Mouse (Mus musculus): ENCODE measurements around the gene Plekha8. TPM values are rescaled to one million over a fixed set of nuclear protein-coding genes. Genes with fewer than 3 reads are reported as not detected.

The Plekha8 gene
- total RNA-seq, 1 experiment: 19.1 TPM

DNA sequence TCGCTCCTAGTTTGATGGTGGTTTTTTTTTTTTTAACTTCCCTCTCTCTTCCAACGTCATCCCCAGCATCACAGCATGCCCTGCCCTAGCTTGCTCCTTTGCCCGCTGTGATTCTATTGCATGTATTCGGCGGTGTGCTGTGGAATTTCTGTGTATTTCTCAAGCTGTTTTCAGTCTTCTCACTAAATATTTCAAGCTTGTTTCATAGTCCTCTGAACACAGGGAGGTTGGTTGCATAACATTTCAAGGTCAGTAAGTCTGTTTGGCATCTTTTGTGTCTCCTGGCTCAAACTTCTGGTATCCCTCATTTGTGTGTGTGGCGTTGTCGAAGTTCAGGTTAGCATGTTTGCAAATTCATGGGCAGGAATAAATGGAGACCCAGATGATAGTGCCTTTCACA is 94.8 kb downstream of the Plekha8 start:
- H3K27ac ChIP-seq (ENCODE audit: insufficient read depth, low read depth, low read length, poor library complexity, severe bottlenecking): no peak overlapping the region
- H3K4me1 ChIP-seq (ENCODE audit: control insufficient read depth in 2 of 2, insufficient read depth in 2 of 2, low read length in 2 of 2, poor library complexity in 1 of 2): peaks cover 0 to 6% of the 10 kb centered on the region in 2 experiments; a peak in 1 of 4 replicates
- TF ChIP-seq HCFC1 (IDR thresholded peaks at IDR 0.05; ENCODE audit: borderline replicate concordance, insufficient read depth, low read length) (no peak), ZC3H11A (IDR thresholded peaks at IDR 0.05; ENCODE audit: borderline replicate concordance, low read depth, low read length) (no peak), ZNF384 (IDR thresholded peaks at IDR 0.05; ENCODE audit: low read depth, low read length) (no peak), MAFK (IDR thresholded peaks at IDR 0.05; ENCODE audit: insufficient read depth, low read depth, low read length) (no peak), CHD2 (IDR thresholded peaks at IDR 0.05; ENCODE audit: low read depth, low read length) (no peak)
- H3K36me3 ChIP-seq (ENCODE audit: control insufficient read depth, insufficient read depth, low read length, poor library complexity, severe bottlenecking): no peaks in the 10 kb centered on the region; the same call in 1 of the 2 replicates
- no peak overlapping the region for H3K4me3 ChIP-seq (ENCODE audit: insufficient read depth in 1 of 2, low read depth in 1 of 2, low read length in 2 of 2, poor library complexity in 1 of 2, severe bottlenecking in 1 of 2)
- no peak overlapping the region for H3K9ac ChIP-seq (ENCODE audit: insufficient read depth, low read depth, low read length, poor library complexity, severe bottlenecking)
- in situ Hi-C loops (cut with MboI; ENCODE audit: low sequenced_read_pairs in 2 of 2, unreplicated experiment in 2 of 2): no loop called here
- no peaks in the 10 kb centered on the region for H3K9me3 ChIP-seq (ENCODE audit: control insufficient read depth, insufficient read depth, low read depth, low read length)
- no peak for DNase-seq (ENCODE audit: low read depth, low spot score)

DNA sequence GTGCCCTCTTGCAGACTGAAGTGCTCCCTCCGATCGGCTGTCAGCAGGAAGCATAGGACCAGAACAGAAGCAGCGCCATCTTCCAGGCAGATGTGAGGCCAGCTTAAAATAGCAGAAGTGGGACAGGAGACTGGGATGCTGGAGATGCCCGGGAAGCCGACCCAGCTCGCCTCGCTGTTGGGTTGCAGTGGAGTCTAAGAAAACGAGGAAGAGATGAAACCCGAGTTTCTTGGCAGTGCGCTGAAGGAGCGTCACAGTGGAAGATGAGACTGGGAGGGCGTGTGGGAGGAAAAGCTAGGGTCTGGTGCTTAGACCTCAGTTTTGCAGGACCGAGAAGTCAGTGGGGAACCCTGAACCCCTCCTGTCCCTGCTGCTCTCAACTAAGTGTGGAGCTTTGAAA is 95.9 kb downstream of the Plekha8 start:
- in situ Hi-C loops (cut with MboI; ENCODE audit: low sequenced_read_pairs in 2 of 2, unreplicated experiment in 2 of 2): no loop called here
- Histone ChIP-seq H3K27ac (ENCODE audit: insufficient read depth, low read depth, low read length, poor library complexity, severe bottlenecking) (no peak overlapping the region), H3K4me3 (ENCODE audit: insufficient read depth in 1 of 2, low read depth in 1 of 2, low read length in 2 of 2, poor library complexity in 1 of 2, severe bottlenecking in 1 of 2) (no peak overlapping the region), H3K36me3 (ENCODE audit: control insufficient read depth, insufficient read depth, low read length, poor library complexity, severe bottlenecking) (no peaks in the 10 kb centered on the region; the same call in 1 of the 2 replicates), H3K9ac (ENCODE audit: insufficient read depth, low read depth, low read length, poor library complexity, severe bottlenecking) (no peak overlapping the region), H3K9me3 (ENCODE audit: control insufficient read depth, insufficient read depth, low read depth, low read length) (no peaks in the 10 kb centered on the region), H3K4me1 (ENCODE audit: control insufficient read depth in 2 of 2, insufficient read depth in 2 of 2, low read length in 2 of 2, poor library complexity in 1 of 2) (peaks cover 0 to 6% of the 10 kb centered on the region in 2 experiments; a peak in 1 of 4 replicates)
- TF ChIP-seq HCFC1 (IDR thresholded peaks at IDR 0.05; ENCODE audit: borderline replicate concordance, insufficient read depth, low read length) (no peak), ZNF384 (IDR thresholded peaks at IDR 0.05; ENCODE audit: low read depth, low read length) (no peak), MAFK (IDR thresholded peaks at IDR 0.05; ENCODE audit: insufficient read depth, low read depth, low read length) (no peak), CHD2 (IDR thresholded peaks at IDR 0.05; ENCODE audit: low read depth, low read length) (no peak)
- DNase-seq (ENCODE audit: low read depth, low spot score): no peak

DNA sequence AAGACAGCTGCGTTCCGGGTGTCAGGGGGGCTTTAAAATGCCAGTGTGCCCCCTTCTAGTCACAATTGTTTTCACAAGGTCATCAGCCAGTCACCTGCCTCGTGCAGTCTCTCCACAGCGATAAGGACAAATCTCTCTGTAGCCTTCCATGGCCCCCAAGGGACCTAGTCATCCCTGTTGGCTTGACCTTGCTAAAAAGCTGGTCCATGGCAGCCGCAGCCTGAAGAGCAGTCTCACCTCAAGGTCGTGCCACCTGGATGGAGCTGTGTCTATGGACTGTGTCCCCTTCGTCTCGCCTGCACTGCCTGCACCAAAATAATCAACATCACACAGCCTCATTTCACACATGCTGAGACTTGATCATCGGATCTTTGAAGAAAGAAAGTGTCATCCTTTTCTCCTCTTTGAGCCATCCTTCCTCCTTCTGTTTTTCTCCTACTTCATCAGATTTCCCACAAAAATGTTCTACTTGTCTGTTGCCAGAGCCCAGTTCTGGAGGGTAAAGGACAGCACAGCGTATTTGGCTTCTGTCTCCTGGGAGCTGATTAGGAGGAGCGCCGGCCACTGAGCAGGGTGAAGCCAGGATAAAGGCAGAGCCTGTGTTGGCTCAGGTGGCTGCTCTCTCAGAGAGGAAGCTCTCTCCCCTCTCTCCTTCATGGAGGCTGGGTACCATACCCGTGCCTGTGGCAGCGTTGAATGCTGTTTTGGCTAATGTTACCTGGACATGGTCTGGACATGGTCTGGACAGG is 96.6 kb downstream of the Plekha8 start:
- Histone ChIP-seq H3K27ac (ENCODE audit: insufficient read depth, low read depth, low read length, poor library complexity, severe bottlenecking) (no peak overlapping the region), H3K4me3 (ENCODE audit: insufficient read depth in 1 of 2, low read depth in 1 of 2, low read length in 2 of 2, poor library complexity in 1 of 2, severe bottlenecking in 1 of 2) (no peak overlapping the region), H3K36me3 (ENCODE audit: control insufficient read depth, insufficient read depth, low read length, poor library complexity, severe bottlenecking) (no peaks in the 10 kb centered on the region; the same call in 1 of the 2 replicates), H3K4me1 (ENCODE audit: control insufficient read depth in 2 of 2, insufficient read depth in 2 of 2, low read length in 2 of 2, poor library complexity in 1 of 2) (peaks cover 0 to 6% of the 10 kb centered on the region in 2 experiments; a peak in 1 of 4 replicates), H3K9ac (ENCODE audit: insufficient read depth, low read depth, low read length, poor library complexity, severe bottlenecking) (no peak overlapping the region), H3K9me3 (ENCODE audit: control insufficient read depth, insufficient read depth, low read depth, low read length) (no peaks in the 10 kb centered on the region)
- no peak for TF ChIP-seq HCFC1 (IDR thresholded peaks at IDR 0.05; ENCODE audit: borderline replicate concordance, insufficient read depth, low read length)
- TF ChIP-seq CHD2 (IDR thresholded peaks at IDR 0.05; ENCODE audit: low read depth, low read length): no peak
- TF ChIP-seq ZC3H11A (IDR thresholded peaks at IDR 0.05; ENCODE audit: borderline replicate concordance, low read depth, low read length): no peak
- TF ChIP-seq MAFK (IDR thresholded peaks at IDR 0.05; ENCODE audit: insufficient read depth, low read depth, low read length): no peak
- TF ChIP-seq ZNF384 (IDR thresholded peaks at IDR 0.05; ENCODE audit: low read depth, low read length): no peak
- in situ Hi-C loops (cut with MboI; ENCODE audit: low sequenced_read_pairs in 2 of 2, unreplicated experiment in 2 of 2): no loop called here
- DNase-seq (ENCODE audit: low read depth, low spot score): no peak

DNA sequence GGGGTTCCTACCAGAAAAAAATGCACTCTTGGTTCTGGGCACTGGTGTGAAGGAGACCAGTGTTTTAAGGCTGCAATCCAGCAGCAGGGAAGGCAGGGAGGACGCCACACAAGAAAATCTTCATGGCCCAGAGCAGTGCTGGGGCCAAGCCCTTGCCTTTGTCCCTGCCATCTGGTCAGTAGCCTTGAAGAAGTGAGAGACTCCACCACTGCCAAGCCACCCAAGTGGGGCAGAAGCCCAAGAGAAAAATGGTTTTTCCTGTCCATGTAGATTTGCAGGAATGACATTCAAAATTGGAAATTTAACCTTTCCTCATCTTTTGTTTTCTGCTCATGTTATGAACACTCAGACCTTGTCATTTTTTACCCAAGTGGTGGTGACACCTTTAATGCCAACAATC is 97.3 kb downstream of the Plekha8 start:
- H3K4me1 ChIP-seq (ENCODE audit: control insufficient read depth in 2 of 2, insufficient read depth in 2 of 2, low read length in 2 of 2, poor library complexity in 1 of 2): peaks cover 2 to 9% of the 10 kb centered on the region in 2 experiments; a peak in 2 of 4 replicates
- H3K4me3 ChIP-seq (ENCODE audit: insufficient read depth in 1 of 2, low read depth in 1 of 2, low read length in 2 of 2, poor library complexity in 1 of 2, severe bottlenecking in 1 of 2): no peak overlapping the region
- H3K36me3 ChIP-seq (ENCODE audit: control insufficient read depth, insufficient read depth, low read length, poor library complexity, severe bottlenecking): no peaks in the 10 kb centered on the region; the same call in 1 of the 2 replicates
- no peak overlapping the region for H3K9ac ChIP-seq (ENCODE audit: insufficient read depth, low read depth, low read length, poor library complexity, severe bottlenecking)
- in situ Hi-C loops (cut with MboI; ENCODE audit: low sequenced_read_pairs in 2 of 2, unreplicated experiment in 2 of 2): no loop called here
- no peaks in the 10 kb centered on the region for H3K9me3 ChIP-seq (ENCODE audit: control insufficient read depth, insufficient read depth, low read depth, low read length)
- no peak for DNase-seq (ENCODE audit: low read depth, low spot score)
- no peak for TF ChIP-seq ZNF384 (IDR thresholded peaks at IDR 0.05; ENCODE audit: low read depth, low read length)
- no peak for TF ChIP-seq HCFC1 (IDR thresholded peaks at IDR 0.05; ENCODE audit: borderline replicate concordance, insufficient read depth, low read length)
- TF ChIP-seq MAFK (IDR thresholded peaks at IDR 0.05; ENCODE audit: insufficient read depth, low read depth, low read length): no peak
- no peak for TF ChIP-seq CHD2 (IDR thresholded peaks at IDR 0.05; ENCODE audit: low read depth, low read length)
- no peak for TF ChIP-seq ZC3H11A (IDR thresholded peaks at IDR 0.05; ENCODE audit: borderline replicate concordance, low read depth, low read length)
- H3K27ac ChIP-seq (ENCODE audit: insufficient read depth, low read depth, low read length, poor library complexity, severe bottlenecking): no peak overlapping the region
